Mouse (Mus musculus) kidney, embryonic 14.5 days (tissue): ENCODE results near the gene Nav2. TPM values are rescaled to one million over a fixed set of nuclear protein-coding genes. Genes with fewer than 3 reads are reported as not detected.

ENCODE experiments used
- ATAC-seq: fragments of 200-750 bp; cut with Nextera tagmentation; 2 replicates; pipeline ENCODE4 v1.8.0; 2017; ENCODE audit warnings: moderate number of reproducible peaks, mild to moderate bottlenecking, moderate TSS enrichment, moderate library complexity; ENCODE audit not compliant: low FRiP score, low TSS enrichment
- H3K27ac ChIP-seq: fragments of 300-500 bp; sonication (generic); 2 replicates; pipeline ENCODE4 v1.5.1; 2014; ENCODE audit warnings: low read depth, mild to moderate bottlenecking, low read length, moderate library complexity, mixed read lengths
- H3K27me3 ChIP-seq: fragments of 300-500 bp; sonication (generic); 2 replicates; pipeline ENCODE4 v1.6.1; 2014; ENCODE audit warnings: mild to moderate bottlenecking, low read length; ENCODE audit not compliant: control insufficient read depth, insufficient read depth
- H3K36me3 ChIP-seq: fragments of 300-500 bp; sonication (generic); 2 replicates; pipeline ENCODE4 v1.6.1; 2014; ENCODE audit warnings: low read length, mixed read lengths; ENCODE audit not compliant: control insufficient read depth, insufficient read depth
- H3K4me1 ChIP-seq: fragments of 300-500 bp; sonication (generic); 2 replicates; pipeline ENCODE4 v1.6.1; 2014; ENCODE audit warnings: low read length, mixed read lengths; ENCODE audit not compliant: control insufficient read depth, insufficient read depth
- H3K4me2 ChIP-seq: fragments of 300-500 bp; sonication (generic); replicated peaks from 2 replicates; pipeline ENCODE4 v1.6.1; 2014; ENCODE audit warnings: low read depth, mild to moderate bottlenecking, low read length
- H3K4me3 ChIP-seq: fragments of 300-500 bp; sonication (generic); 2 replicates; pipeline ENCODE4 v1.5.1; 2014; ENCODE audit warnings: mild to moderate bottlenecking, low read length
- H3K9ac ChIP-seq: fragments of 300-500 bp; sonication (generic); 2 replicates; pipeline ENCODE4 v1.6.1; 2014; ENCODE audit warnings: low read depth, mild to moderate bottlenecking, low read length, moderate library complexity
- H3K9me3 ChIP-seq: fragments of 300-500 bp; sonication (generic); 2 replicates; pipeline ENCODE4 v1.6.1; 2016; ENCODE audit warnings: low read length; ENCODE audit not compliant: control insufficient read depth
- WGBS: fragments of 180-500 bp; shearing (Covaris S2); extraction: QIAGEN DNeasy Blood & Tissue Kit; methylation state at CpG from one replicate; pipeline ENCODE4 v1.1.7; 2014; 5-methylcytosine and 5-hydroxymethylcytosine counted together
- polyA plus RNA-seq: library from polyadenylated mRNA; unstranded; fragments of >200 nt; fragmentation: Nextera tagmentation; extraction: Ambion mirVana; gene quantifications from 2 replicates; pipeline ENCODE4 v1.2.1, GENCODE M21; 2014

The Nav2 gene
- polyA plus RNA-seq, 1 experiment from 2014 or later, result 49.2 TPM

DNA sequence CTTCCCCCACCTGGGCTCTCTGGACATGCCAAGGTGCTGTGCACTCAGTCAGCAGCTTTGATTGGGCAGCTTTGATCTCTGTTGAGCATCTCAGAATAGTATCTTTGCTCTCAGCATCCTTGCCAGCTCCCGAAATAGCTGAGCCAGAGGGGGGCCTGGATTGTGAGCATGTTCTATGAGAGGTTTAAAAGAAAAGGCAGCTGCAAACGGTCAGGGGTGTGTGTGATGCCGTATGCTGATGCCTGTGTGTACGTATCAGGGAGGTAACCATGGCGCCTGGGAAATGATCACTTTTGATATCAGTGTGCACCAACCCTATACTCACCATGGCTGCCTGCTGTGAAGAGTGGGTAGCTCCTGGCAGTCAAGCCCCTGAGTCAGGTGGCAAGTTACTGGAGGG lies 275.2 kb downstream of the Nav2 start:
- H3K4me2 ChIP-seq, result no peak overlapping the region
- H3K4me3 ChIP-seq, result no peak overlapping the region
- no peaks in the 10 kb centered on the region for H3K4me1 ChIP-seq
- no peaks in the 10 kb centered on the region for H3K36me3 ChIP-seq
- no peak overlapping the region for H3K9ac ChIP-seq
- WGBS, result 82% methylated on average over 5 of the region's 5 CpGs
- ATAC-seq, result no peak
- no peaks in the 10 kb centered on the region for H3K27me3 ChIP-seq
- no peaks in the 10 kb centered on the region for H3K9me3 ChIP-seq
- H3K27ac ChIP-seq, result no peak overlapping the region

DNA sequence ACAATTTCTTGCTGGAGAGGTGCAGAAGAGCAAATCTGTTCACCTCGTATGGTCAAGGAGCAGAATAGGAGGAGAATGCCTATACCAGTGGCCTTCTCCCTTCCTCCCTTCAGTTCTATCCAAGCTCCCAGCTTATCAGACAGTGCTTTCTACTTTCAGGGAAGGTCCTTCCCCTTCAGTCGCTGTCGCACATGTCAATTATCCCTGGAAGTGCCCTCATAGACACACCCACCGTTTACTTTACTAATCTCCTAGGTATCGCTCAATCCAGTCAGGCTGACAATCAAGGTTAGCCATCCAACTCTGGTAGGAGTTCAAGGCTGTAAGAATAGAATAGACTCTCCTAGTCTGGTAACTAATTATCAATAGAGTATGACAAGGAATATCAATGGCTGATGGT lies 277.5 kb downstream of the Nav2 start:
- Histone ChIP-seq H3K4me3 (no peak overlapping the region), H3K36me3 (no peaks in the 10 kb centered on the region), H3K27me3 (no peaks in the 10 kb centered on the region), H3K9me3 (no peaks in the 10 kb centered on the region), H3K4me2 (no peak overlapping the region), H3K27ac (no peak overlapping the region), H3K9ac (no peak overlapping the region), H3K4me1 (no peaks in the 10 kb centered on the region)
- no peak for ATAC-seq
- 81% methylated on average over 5 of the region's 5 CpGs for WGBS

DNA sequence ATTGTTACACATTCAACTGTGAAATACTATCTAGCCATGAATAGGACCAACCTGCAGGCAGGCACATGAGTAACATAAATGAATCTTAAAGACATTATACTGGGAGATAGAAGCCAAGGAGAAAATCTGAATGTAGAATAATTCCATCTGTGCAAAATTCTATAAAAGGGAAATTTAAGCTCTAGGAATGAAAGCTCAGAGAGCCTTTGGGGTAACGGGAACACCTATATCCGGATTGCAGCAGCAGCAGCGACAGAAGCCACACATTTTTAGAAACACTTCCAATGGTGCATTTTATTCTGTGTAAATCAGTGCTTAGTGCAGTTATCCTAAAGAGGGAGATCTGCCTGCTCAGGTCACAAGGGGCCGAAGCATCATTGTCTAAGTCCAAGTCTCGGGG lies 280.8 kb downstream of the Nav2 start:
- Histone ChIP-seq H3K36me3 (no peaks in the 10 kb centered on the region), H3K4me1 (no peaks in the 10 kb centered on the region), H3K4me3 (no peak overlapping the region), H3K9ac (no peak overlapping the region), H3K27ac (no peak overlapping the region), H3K9me3 (no peaks in the 10 kb centered on the region), H3K4me2 (no peak overlapping the region), H3K27me3 (no peaks in the 10 kb centered on the region)
- WGBS, result 89% methylated on average over 5 of the region's 5 CpGs
- no peak for ATAC-seq

DNA sequence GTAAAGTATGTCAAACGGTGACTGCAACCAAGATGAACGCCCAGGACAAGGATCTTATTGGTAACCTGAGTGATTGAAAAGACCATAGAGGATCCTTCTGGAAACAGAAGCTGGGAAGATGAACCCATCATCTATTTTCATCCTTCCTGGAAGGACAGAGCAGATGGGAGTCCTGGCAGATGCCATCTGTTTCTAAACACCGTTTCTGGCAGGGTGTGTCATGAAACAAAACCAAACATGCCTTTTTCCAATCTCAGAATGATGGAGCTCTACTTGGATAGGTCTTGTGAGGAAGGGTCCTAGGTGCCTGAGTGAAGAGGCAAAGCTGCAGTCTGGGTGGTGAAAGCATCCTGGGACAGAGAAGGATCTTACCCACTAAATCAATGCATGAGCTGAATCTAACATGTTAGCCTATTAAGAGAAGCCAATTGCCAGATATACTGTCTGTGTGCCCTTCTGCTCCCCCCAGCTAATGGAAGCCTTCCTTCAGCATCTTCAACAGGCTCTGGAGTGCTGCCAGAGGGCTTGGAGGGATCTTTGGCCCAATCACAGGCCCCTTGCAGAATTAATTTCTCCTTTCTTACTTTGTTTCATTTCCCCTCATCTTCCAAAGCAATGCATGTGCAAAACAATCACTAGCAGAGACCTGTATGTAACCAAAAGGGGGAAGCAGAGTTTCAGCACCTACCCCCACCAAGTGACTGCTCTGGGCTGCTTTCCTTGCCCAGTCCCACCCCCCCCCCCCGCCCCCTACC lies 281.9 kb downstream of the Nav2 start:
- Histone ChIP-seq H3K9me3 (no peaks in the 10 kb centered on the region), H3K4me1 (no peaks in the 10 kb centered on the region), H3K36me3 (no peaks in the 10 kb centered on the region), H3K27ac (no peak overlapping the region), H3K4me2 (no peak overlapping the region), H3K27me3 (no peaks in the 10 kb centered on the region), H3K4me3 (no peak overlapping the region), H3K9ac (no peak overlapping the region)
- ATAC-seq, result no peak
- 88% methylated on average over 4 of the region's 4 CpGs for WGBS

DNA sequence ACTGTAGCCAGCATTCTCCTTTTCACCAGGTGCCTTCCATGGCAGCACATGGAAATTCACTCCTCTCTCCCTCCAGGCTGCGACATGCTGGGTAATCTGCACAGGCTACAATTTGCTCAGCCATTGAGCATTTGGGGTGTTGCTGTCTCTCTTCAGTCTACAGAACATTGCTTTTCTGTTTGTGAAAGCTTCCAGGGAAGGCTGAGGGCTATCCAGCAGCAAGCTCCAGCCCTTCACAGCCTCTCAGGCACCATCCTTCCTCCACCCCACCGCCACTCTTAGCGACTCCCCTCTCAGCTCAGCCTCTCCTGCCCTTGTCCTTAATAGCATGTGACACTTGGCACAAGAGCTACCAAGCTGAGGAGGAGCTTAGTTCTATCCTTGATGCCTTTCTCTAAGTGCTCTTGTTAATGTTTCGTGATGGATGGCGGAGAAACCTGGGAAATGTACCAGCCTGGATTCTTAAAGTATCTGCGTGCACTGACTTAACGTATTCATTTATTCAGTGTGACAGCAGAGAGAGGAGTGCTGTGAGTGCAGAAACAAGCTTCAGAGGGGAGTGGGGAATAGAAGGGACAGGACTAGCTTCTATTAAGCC lies 282.7 kb downstream of the Nav2 start:
- H3K4me3 ChIP-seq, result no peak overlapping the region
- no peak overlapping the region for H3K4me2 ChIP-seq
- 60% methylated on average over 7 of the region's 7 CpGs for WGBS
- H3K27ac ChIP-seq, result no peak overlapping the region
- 0 out of 2 replicates have a peak, but pooled peaks cover 4% of the 10 kb centered on the region for H3K4me1 ChIP-seq
- H3K9me3 ChIP-seq, result no peaks in the 10 kb centered on the region
- no peak overlapping the region for H3K9ac ChIP-seq
- ATAC-seq, result no peak
- H3K27me3 ChIP-seq, result no peaks in the 10 kb centered on the region
- H3K36me3 ChIP-seq, result no peaks in the 10 kb centered on the region

DNA sequence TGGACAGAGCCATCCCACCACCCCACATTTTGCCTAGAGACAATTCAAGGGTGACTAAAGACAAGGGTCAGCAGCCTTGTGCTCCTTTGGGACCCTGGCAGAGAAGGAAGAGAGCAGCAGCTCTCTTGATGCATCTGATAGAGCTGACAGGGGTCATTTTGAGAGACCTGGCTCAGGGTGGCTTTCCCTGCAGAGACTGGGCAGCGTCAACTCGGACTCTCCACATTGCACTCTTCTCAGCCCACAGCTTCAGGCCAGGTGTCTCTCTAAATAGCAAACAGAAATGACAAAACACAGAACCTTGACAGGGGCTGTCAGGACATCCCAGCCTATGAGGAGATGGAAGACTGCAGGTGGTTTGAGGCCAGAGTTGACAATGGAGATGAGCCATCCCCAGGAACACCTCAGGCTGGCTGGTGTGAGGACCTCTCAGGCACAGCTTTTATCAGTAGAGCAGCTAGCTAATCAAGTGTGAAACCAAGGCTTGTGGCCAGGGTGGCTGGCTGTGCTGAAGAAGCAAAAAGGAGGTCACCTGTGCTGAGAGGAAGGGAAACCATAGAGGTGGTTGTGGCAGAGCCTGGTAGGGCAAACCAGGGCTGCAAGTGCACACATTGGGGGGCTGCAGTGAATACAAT lies 283.7 kb downstream of the Nav2 start:
- Histone ChIP-seq H3K36me3 (no peaks in the 10 kb centered on the region), H3K27ac (no peak overlapping the region), H3K4me1 (0 out of 2 replicates have a peak, but pooled peaks cover 4% of the 10 kb centered on the region), H3K27me3 (no peaks in the 10 kb centered on the region), H3K9me3 (no peaks in the 10 kb centered on the region), H3K4me2 (no peak overlapping the region), H3K9ac (no peak overlapping the region), H3K4me3 (no peak overlapping the region)
- 84% methylated on average over 2 of the region's 2 CpGs for WGBS
- no peak for ATAC-seq

DNA sequence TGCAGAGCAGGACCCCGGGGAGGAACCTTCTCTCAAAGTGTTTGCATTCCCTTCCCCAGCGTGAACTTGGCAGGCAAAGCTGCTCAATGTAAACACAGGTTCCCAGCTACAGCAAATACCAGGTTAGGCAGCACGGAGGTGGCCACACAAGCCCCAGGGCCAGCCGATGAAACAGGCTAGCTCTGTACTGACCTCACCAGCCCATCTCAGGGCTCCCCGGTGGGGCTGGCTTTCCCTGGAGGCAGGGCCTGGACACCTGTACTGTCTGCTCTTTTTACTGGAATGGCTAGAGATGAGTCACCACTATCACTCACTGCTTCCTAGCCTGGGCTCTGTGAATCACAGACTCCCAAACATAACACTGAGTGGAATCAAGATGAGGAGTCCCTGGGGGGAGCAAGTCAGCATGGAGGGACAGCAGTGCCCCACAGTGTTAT lies 287.2 kb downstream of the Nav2 start:
- ATAC-seq, result no peak
- Histone ChIP-seq H3K27me3 (no peaks in the 10 kb centered on the region; the same call in 1 of the 2 replicates), H3K4me3 (no peak overlapping the region), H3K36me3 (no peaks in the 10 kb centered on the region), H3K27ac (no peak overlapping the region), H3K9ac (no peak overlapping the region), H3K9me3 (no peaks in the 10 kb centered on the region), H3K4me2 (no peak overlapping the region), H3K4me1 (0 out of 2 replicates have a peak, but pooled peaks cover 4% of the 10 kb centered on the region)
- 43% methylated on average over 5 of the region's 5 CpGs for WGBS

DNA sequence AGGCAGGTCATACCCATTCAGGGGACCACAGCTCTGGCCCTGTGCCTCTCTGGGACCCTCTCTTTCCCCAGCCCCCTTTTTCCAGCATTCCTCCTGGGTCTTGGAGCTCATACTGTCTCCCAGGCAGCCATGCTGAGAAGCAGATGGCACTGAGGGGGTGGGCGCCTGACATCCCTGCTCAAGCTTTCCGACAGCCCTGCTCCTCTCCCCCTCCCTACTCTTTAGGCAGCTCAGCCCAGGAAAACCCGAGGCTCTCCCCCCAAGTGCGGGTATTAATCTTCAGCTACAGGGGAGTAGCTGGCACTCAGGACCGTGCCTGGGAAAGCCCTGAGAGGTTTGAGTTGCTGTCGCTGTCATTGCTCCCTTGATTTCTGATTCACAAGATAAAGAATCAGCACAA lies 290.9 kb downstream of the Nav2 start:
- no peak for ATAC-seq
- H3K4me3 ChIP-seq, result no peak overlapping the region
- no peaks in the 10 kb centered on the region for H3K9me3 ChIP-seq
- WGBS, result 42% methylated on average over 6 of the region's 6 CpGs
- no peaks in the 10 kb centered on the region for H3K36me3 ChIP-seq
- H3K27ac ChIP-seq, result no peak overlapping the region
- H3K9ac ChIP-seq, result no peak overlapping the region
- no peak overlapping the region for H3K4me2 ChIP-seq
- no peaks in the 10 kb centered on the region; the same call in 1 of the 2 replicates for H3K27me3 ChIP-seq
- H3K4me1 ChIP-seq, result 0 out of 2 replicates have a peak, but pooled peaks cover 4% of the 10 kb centered on the region

DNA sequence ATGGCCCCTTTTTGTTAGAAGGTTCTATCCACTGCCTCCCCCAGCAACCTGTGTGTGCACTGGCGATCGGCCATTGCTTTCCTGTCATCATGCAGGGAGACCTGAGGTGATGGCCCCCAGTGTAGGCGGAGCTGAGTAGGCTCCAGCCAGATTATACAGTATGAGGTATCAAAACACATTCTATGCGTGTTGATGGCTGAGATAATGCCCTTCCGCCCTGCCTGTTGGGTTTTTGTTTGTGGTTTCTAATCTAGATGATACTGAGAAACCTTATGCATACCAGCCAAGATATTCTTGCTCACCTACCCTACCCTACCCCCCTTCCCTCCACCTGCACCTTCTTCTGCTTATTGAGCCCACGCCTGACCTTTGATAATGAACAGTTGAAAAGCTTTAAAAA lies 291.8 kb downstream of the Nav2 start:
- H3K36me3 ChIP-seq, result no peaks in the 10 kb centered on the region
- WGBS, result 79% methylated on average over 6 of the region's 6 CpGs
- no peak for ATAC-seq
- H3K9ac ChIP-seq, result no peak overlapping the region
- 0 out of 2 replicates have a peak, but pooled peaks cover 4% of the 10 kb centered on the region for H3K4me1 ChIP-seq
- no peak overlapping the region for H3K4me3 ChIP-seq
- no peaks in the 10 kb centered on the region; the same call in 1 of the 2 replicates for H3K27me3 ChIP-seq
- no peaks in the 10 kb centered on the region for H3K9me3 ChIP-seq
- no peak overlapping the region for H3K4me2 ChIP-seq
- H3K27ac ChIP-seq, result no peak overlapping the region
